Mouse (Mus musculus) heart, postnatal 0 days (tissue): Measurements from ENCODE around the gene Cep57l1. TPM values are rescaled to one million over a fixed set of nuclear protein-coding genes. Genes with fewer than 3 reads are reported as not detected.

Source experiments
- ATAC-seq: fragments of 200-750 bp; cut with Nextera tagmentation; 2 replicates; pipeline ENCODE4 v1.8.0; 2017; ENCODE audit warnings: low read depth, moderate number of reproducible peaks, moderate library complexity; ENCODE audit not compliant: insufficient read depth
- DNase-seq: peaks from one replicate; pipeline ENCODE4 v3.0.0-alpha.2; 2016; ENCODE audit warnings: low spot score
- H3K27ac ChIP-seq: fragments of 300-500 bp; sonication (generic); 2 replicates; pipeline ENCODE4 v1.5.1; 2014; ENCODE audit warnings: low read depth, mild to moderate bottlenecking
- H3K27me3 ChIP-seq: fragments of 300-500 bp; sonication (generic); 2 replicates; pipeline ENCODE4 v1.6.1; 2014; ENCODE audit warnings: low read length, mixed read lengths; ENCODE audit not compliant: control insufficient read depth, insufficient read depth
- H3K36me3 ChIP-seq: fragments of 300-500 bp; sonication (generic); replicated peaks from 2 replicates; pipeline ENCODE4 v1.6.1; 2014; ENCODE audit warnings: low read length, mixed read lengths; ENCODE audit not compliant: control insufficient read depth, insufficient read depth
- H3K4me1 ChIP-seq: fragments of 300-500 bp; sonication (generic); 2 replicates; pipeline ENCODE4 v1.6.1; 2014; ENCODE audit warnings: antibody characterized with exemption; ENCODE audit not compliant: control insufficient read depth, insufficient read depth
- H3K4me2 ChIP-seq: fragments of 300-500 bp; sonication (generic); 2 replicates; pipeline ENCODE4 v1.6.1; 2014; ENCODE audit warnings: low read depth, mild to moderate bottlenecking, low read length, moderate library complexity
- H3K4me3 ChIP-seq: fragments of 300-500 bp; sonication (generic); 2 replicates; pipeline ENCODE4 v1.5.1; 2014; ENCODE audit warnings: low read depth, low read length
- H3K9ac ChIP-seq: fragments of 300-500 bp; sonication (generic); replicated peaks from 2 replicates; pipeline ENCODE4 v1.6.1; 2014; ENCODE audit warnings: low read depth, low read length, mixed read lengths
- H3K9me3 ChIP-seq: fragments of 300-500 bp; sonication (generic); replicated peaks from 2 replicates; pipeline ENCODE4 v1.6.1; 2016; ENCODE audit warnings: low read length; ENCODE audit not compliant: control insufficient read depth
- CTCF ChIP-seq: IDR thresholded peaks from 2 replicates; pipeline ENCODE4 v1.5.1; 2016; ENCODE audit warnings: antibody characterized with exemption, control low read depth, low read depth
- EP300 ChIP-seq: IDR thresholded peaks from 2 replicates; pipeline ENCODE4 v1.6.1; 2016; ENCODE audit warnings: antibody characterized with exemption, low read depth
- WGBS: fragments of 180-500 bp; shearing (Covaris S2); extraction: QIAGEN DNeasy Blood & Tissue Kit; methylation state at CpG from one replicate; pipeline ENCODE4 v1.1.7; 2014; 5-methylcytosine and 5-hydroxymethylcytosine counted together
- polyA plus RNA-seq: library from polyadenylated mRNA; unstranded; fragments of >200 nt; fragmentation: Nextera tagmentation; extraction: Ambion mirVana; gene quantifications from 2 replicates; pipeline ENCODE4 v1.2.1, GENCODE M21; 2015
- total RNA-seq: library from RNA; depleted of rRNA; stranded (reverse); fragments of >200 nt; gene quantifications from 2 replicates; pipeline ENCODE4 v1.2.3, GENCODE M21; 2014; ENCODE audit warnings: low replicate concordance

Cep57l1 gene
- total and polyA plus RNA-seq, 2 experiments from 2014 or later: 7.1 to 15.0 TPM

GRCm38 (mm10) chr10:41735398-41735797 lies 74.3 kb downstream of the Cep57l1 start:
- Histone ChIP-seq H3K4me3 (no peak overlapping the region), H3K27ac (no peak overlapping the region), H3K9me3 (no peaks in the 10 kb centered on the region), H3K27me3 (no peaks in the 10 kb centered on the region), H3K9ac (no peak overlapping the region), H3K4me2 (no peak overlapping the region), H3K4me1 (no peaks in the 10 kb centered on the region), H3K36me3 (peaks cover 5% of the 10 kb centered on the region; the same call in 1 of the 2 replicates)
- ATAC-seq: no peak
- no peak for DNase-seq
- WGBS: 89% methylated on average over 6 of the region's 6 CpGs
- TF ChIP-seq EP300: no peak
- no peak for TF ChIP-seq CTCF

GRCm38 (mm10) chr10:41733214-41733613 lies 76.5 kb downstream of the Cep57l1 start:
- no peak for TF ChIP-seq EP300
- H3K4me2 ChIP-seq: no peak overlapping the region
- H3K9me3 ChIP-seq: no peaks in the 10 kb centered on the region
- DNase-seq (no peak), ATAC-seq (no peak)
- H3K27ac ChIP-seq: no peak overlapping the region
- H3K4me1 ChIP-seq: no peaks in the 10 kb centered on the region
- peaks cover 12% of the 10 kb centered on the region for H3K36me3 ChIP-seq
- WGBS: 98% methylated on average over 3 of the region's 3 CpGs
- H3K27me3 ChIP-seq: no peaks in the 10 kb centered on the region
- no peak overlapping the region for H3K9ac ChIP-seq
- H3K4me3 ChIP-seq: no peak overlapping the region

- peaks cover 20% of the 10 kb centered on the region for H3K36me3 ChIP-seq
- 85% methylated on average over 4 of the region's 4 CpGs for WGBS
- ATAC-seq: no peak
Observed at GRCm38 (mm10) chr10:41731932-41732331, 77.7 kb downstream of the Cep57l1 start.

GRCm38 (mm10) chr10:41730746-41731145 lies 78.9 kb downstream of the Cep57l1 start:
- Histone ChIP-seq H3K9ac (no peak overlapping the region), H3K4me2 (no peak overlapping the region), H3K4me3 (no peak overlapping the region), H3K27ac (no peak overlapping the region), H3K27me3 (no peaks in the 10 kb centered on the region), H3K4me1 (no peaks in the 10 kb centered on the region), H3K36me3 (peaks cover 20% of the 10 kb centered on the region), H3K9me3 (no peaks in the 10 kb centered on the region)
- DNase-seq: no peak
- WGBS: 78% methylated on average over 10 of the region's 10 CpGs
- no peak for ATAC-seq
- no peak for TF ChIP-seq CTCF
- no peak for TF ChIP-seq EP300

More at GRCm38 (mm10) chr10:41731932-41732331, 77.7 kb downstream of the Cep57l1 start:
- no peak overlapping the region for H3K27ac ChIP-seq
- no peaks in the 10 kb centered on the region for H3K4me1 ChIP-seq
- no peaks in the 10 kb centered on the region for H3K27me3 ChIP-seq
- TF ChIP-seq EP300 (no peak), CTCF (no peak)
- no peaks in the 10 kb centered on the region for H3K9me3 ChIP-seq
- H3K9ac ChIP-seq: no peak overlapping the region
- no peak for DNase-seq
- no peak overlapping the region for H3K4me3 ChIP-seq
- no peak overlapping the region for H3K4me2 ChIP-seq

GRCm38 (mm10) chr10:41726215-41726614 lies 83.5 kb downstream of the Cep57l1 start:
- no peak overlapping the region for H3K9ac ChIP-seq
- ATAC-seq: no peak
- DNase-seq: no peak
- 83% methylated on average over 9 of the region's 9 CpGs for WGBS
- H3K4me2 ChIP-seq: no peak overlapping the region
- TF ChIP-seq EP300 (no peak), CTCF (no peak)
- peaks cover 24% of the 10 kb centered on the region for H3K36me3 ChIP-seq
- H3K27ac ChIP-seq: no peak overlapping the region
- no peaks in the 10 kb centered on the region for H3K4me1 ChIP-seq
- H3K4me3 ChIP-seq: no peak overlapping the region
- no peaks in the 10 kb centered on the region for H3K9me3 ChIP-seq
- no peaks in the 10 kb centered on the region for H3K27me3 ChIP-seq

GRCm38 (mm10) chr10:41719587-41719986 lies 90.1 kb downstream of the Cep57l1 start:
- DNase-seq: no peak
- ATAC-seq: no peak
- no peaks in the 10 kb centered on the region for H3K4me1 ChIP-seq
- H3K27ac ChIP-seq: no peak overlapping the region
- H3K4me2 ChIP-seq: no peak overlapping the region
- TF ChIP-seq EP300 (no peak), CTCF (no peak)
- WGBS: 90% methylated on average over 9 of the region's 9 CpGs
- H3K9ac ChIP-seq: no peak overlapping the region
- no peaks in the 10 kb centered on the region for H3K27me3 ChIP-seq
- H3K4me3 ChIP-seq: no peak overlapping the region
- H3K36me3 ChIP-seq: peaks cover 11% of the 10 kb centered on the region
- no peaks in the 10 kb centered on the region for H3K9me3 ChIP-seq
